Mouse (Mus musculus) lung, embryonic 14.5 days (tissue): Measurements from ENCODE around the gene Ccdc77. TPM values are rescaled to one million over a fixed set of nuclear protein-coding genes. Genes with fewer than 3 reads are reported as not detected.

Source experiments
- ATAC-seq: fragments of 200-750 bp; cut with Nextera tagmentation; 2 replicates; pipeline ENCODE4 v1.8.0; 2017; ENCODE audit warnings: mild to moderate bottlenecking, moderate TSS enrichment, moderate library complexity; ENCODE audit not compliant: insufficient read depth
- DNase-seq: peaks from one replicate; pipeline ENCODE4 v3.0.0-alpha.2; 2015
- H3K27ac ChIP-seq: fragments of 300-500 bp; sonication (generic); 2 replicates; pipeline ENCODE4 v1.5.1; 2014; ENCODE audit warnings: low read depth, mild to moderate bottlenecking, moderate library complexity
- H3K27me3 ChIP-seq: fragments of 300-500 bp; sonication (generic); 2 replicates; pipeline ENCODE4 v1.6.1; 2014; ENCODE audit warnings: low read length, control low read depth; ENCODE audit not compliant: insufficient read depth
- H3K36me3 ChIP-seq: fragments of 300-500 bp; sonication (generic); 2 replicates; pipeline ENCODE4 v1.6.1; 2014; ENCODE audit warnings: control low read depth; ENCODE audit not compliant: insufficient read depth
- H3K4me1 ChIP-seq: fragments of 300-500 bp; sonication (generic); 2 replicates; pipeline ENCODE4 v1.6.1; 2014; ENCODE audit warnings: antibody characterized with exemption, control low read depth; ENCODE audit not compliant: insufficient read depth
- H3K4me2 ChIP-seq: fragments of 300-500 bp; sonication (generic); 2 replicates; pipeline ENCODE4 v1.6.1; 2014; ENCODE audit warnings: mild to moderate bottlenecking
- H3K4me3 ChIP-seq: fragments of 300-500 bp; sonication (generic); 2 replicates; pipeline ENCODE4 v1.5.1; 2014; ENCODE audit warnings: low read depth, low read length
- H3K9ac ChIP-seq: fragments of 300-500 bp; sonication (generic); 2 replicates; pipeline ENCODE4 v1.6.1; 2014
- H3K9me3 ChIP-seq: fragments of 300-500 bp; sonication (generic); 2 replicates; pipeline ENCODE4 v1.6.1; 2016; ENCODE audit warnings: low read depth, low read length, control low read depth
- CTCF ChIP-seq: IDR thresholded peaks from 2 replicates; pipeline ENCODE4 v1.5.1; 2016; ENCODE audit warnings: antibody characterized with exemption, low read depth
- WGBS: fragments of 180-500 bp; shearing (Covaris S2); extraction: QIAGEN DNeasy Blood & Tissue Kit; methylation state at CpG from one replicate; pipeline ENCODE4 v1.1.7; 2014; 5-methylcytosine and 5-hydroxymethylcytosine counted together
- polyA plus RNA-seq: library from polyadenylated mRNA; unstranded; fragments of >200 nt; fragmentation: Nextera tagmentation; extraction: Ambion mirVana; gene quantifications from 2 replicates; pipeline ENCODE4 v1.2.1, GENCODE M21; 2014

Gene Ccdc77
- polyA plus RNA-seq, 1 experiment from 2014 or later = 26.5 TPM

DNA sequence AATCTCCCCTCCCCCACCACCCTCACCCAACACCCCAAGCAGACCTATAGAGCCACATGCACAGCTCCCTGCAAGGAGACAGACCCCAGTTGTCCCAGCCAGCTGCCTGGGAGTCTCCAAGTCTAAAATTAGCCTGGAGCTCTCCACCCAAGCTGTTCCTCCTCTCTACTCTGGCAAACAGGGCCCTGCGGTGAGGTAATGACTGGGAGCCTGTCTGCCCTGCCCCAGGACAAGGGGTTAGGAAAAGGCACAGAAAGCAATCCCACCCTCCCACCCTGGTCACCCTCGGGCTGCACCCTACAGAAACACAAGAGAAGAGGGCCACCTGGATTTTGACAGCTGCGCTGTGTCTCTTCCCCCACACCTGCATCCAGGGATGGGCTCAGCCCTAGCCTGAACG, 89.3 kb downstream of the Ccdc77 start:
- Histone ChIP-seq H3K4me1 (no peaks in the 10 kb centered on the region), H3K27ac (no peak overlapping the region), H3K9ac (no peak overlapping the region), H3K4me3 (no peak overlapping the region), H3K27me3 (no peaks in the 10 kb centered on the region), H3K36me3 (no peaks in the 10 kb centered on the region), H3K9me3 (no peaks in the 10 kb centered on the region), H3K4me2 (no peak overlapping the region)
- 0 out of 2 replicates have a peak, but pooled peaks have one; percentile 8 for ATAC-seq
- DNase-seq = no peak
- WGBS = 35% methylated on average over 4 of the region's 4 CpGs
- no peak for TF ChIP-seq CTCF

Other genes starting within 250 kb of the Ccdc77 start
- not detected in 2 replicates for gene D330020A13Rik, start 70.0 kb downstream of the Ccdc77 start, polyA plus RNA-seq
- gene B4galnt3, start 69.8 kb downstream of the Ccdc77 start, polyA plus RNA-seq = 0.08 and 0.09 TPM in 2 replicates
- gene Kdm5a, start 250 bp downstream of the Ccdc77 start, polyA plus RNA-seq = 46.3 and 52.2 TPM in 2 replicates
- 3.1 and 3.3 TPM in 2 replicates for gene Il17ra, start 98.9 kb upstream of the Ccdc77 start, polyA plus RNA-seq
- 0.14 and 0.17 TPM in 2 replicates for gene Tmem121b, start 129.4 kb upstream of the Ccdc77 start, polyA plus RNA-seq
- 13.9 and 15.6 TPM in 2 replicates for gene Hdhd5, start 166.9 kb upstream of the Ccdc77 start, polyA plus RNA-seq